Mouse (Mus musculus): Measurements from ENCODE around the gene Obscn.

DNA sequence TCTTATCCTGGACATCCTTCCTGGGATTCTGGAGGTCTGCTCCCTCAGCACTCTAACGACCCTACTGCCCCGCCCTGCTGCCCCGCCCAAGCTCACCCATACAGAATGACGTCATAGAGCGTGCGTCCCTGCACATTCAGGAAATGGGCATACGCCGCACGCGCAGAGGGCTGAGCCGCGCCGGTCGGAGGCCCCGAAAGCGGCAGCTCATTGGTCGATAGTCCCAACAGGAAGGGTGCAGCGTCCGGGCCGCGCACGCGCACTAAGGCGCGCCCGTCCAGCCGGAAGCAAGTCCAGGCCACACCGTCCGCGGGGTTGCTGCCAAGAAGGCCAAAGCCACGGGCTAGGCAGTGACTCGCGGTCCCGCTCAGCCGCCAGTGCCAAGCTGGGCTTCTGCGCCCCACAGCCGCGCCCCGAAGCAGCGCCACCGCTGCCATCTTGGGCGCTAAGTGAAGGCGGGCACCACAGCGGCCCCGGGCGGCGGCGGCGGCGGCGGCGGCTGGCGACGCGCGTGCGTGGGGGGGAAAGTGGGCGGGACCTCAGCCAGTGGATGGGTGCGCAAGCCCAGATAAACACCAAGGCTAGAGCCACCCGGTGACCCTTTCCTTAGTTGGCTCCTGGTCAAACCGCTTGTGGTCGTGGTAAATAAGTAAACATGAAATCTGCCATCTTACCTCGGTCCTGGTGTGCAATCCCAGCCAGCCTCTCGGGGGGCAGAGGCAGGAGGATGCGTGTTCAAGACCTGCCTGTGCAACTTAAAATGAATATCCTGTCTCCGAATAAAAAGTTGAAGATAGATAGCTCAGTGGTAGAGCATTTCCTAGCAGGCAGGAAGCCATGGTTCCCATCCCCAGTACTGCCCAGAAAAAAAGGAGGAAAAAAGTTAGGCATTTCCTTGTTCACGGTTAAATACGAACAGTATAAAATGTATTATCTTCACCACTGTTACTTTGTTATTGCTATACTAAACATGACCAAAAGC lies 27.3 kb upstream of the Obscn start, which contains the start of gene Iba57:
- TF ChIP-seq POLR2A (IDR thresholded peaks at IDR 0.05; ENCODE audit: low read depth, low read length) (peak; percentile 86), CTCF (IDR thresholded peaks at IDR 0.05; ENCODE audit: extremely low read depth, insufficient read depth, insufficient read length, insufficient replicate concordance) (no peak)

Data from spleen, adult 2 months (tissue).